Mouse (Mus musculus) MEL (cell line): Measurements from ENCODE around the gene Nfia.

Experiments
- CHD2 ChIP-seq: IDR thresholded peaks from 2 replicates; pipeline ENCODE4 v1.6.1; 2011; ENCODE audit warnings: low read length, improper control_type of control experiment
- CTCF ChIP-seq, 3 experiments: IDR thresholded peaks in 2 of 3; conservative IDR thresholded peaks in 1 of 3; 2 replicates each; pipeline ENCODE4 v1.5.1; 2011 to 2012; ENCODE audit warnings: low read length in 3 of 3, low read depth in 2 of 3, mild to moderate bottlenecking in 2 of 3, improper control_type of control experiment in 1 of 3, inconsistent platforms in 1 of 3, mixed read lengths in 1 of 3, moderate library complexity in 1 of 3; ENCODE audit not compliant: control insufficient read depth in 1 of 3, insufficient read depth in 1 of 3, poor library complexity in 1 of 3, severe bottlenecking in 1 of 3
- EP300 ChIP-seq, 2 experiments: IDR thresholded peaks; 2 replicates each; pipeline ENCODE4 v1.6.1; 2011; ENCODE audit warnings: improper control_type of control experiment in 2 of 2, low read length in 2 of 2, low read depth in 1 of 2, mild to moderate bottlenecking in 1 of 2
- ETS1 ChIP-seq: IDR thresholded peaks from 2 replicates; pipeline ENCODE4 v1.6.1; 2012; ENCODE audit warnings: low read depth, mild to moderate bottlenecking, inconsistent platforms, low read length, improper control_type of control experiment, moderate library complexity
- JUND ChIP-seq: IDR thresholded peaks from 2 replicates; pipeline ENCODE4 v1.6.1; 2011; ENCODE audit warnings: low read depth, mild to moderate bottlenecking, improper control_type of control experiment, low read length
- MEF2A ChIP-seq: IDR thresholded peaks from 2 replicates; pipeline ENCODE4 v1.6.1; 2014; ENCODE audit warnings: low read depth, mild to moderate bottlenecking, inconsistent platforms, low read length, improper control_type of control experiment; ENCODE audit not compliant: poor library complexity, insufficient replicate concordance, severe bottlenecking; ENCODE audit errors: extremely low read depth
- MYC ChIP-seq: IDR thresholded peaks from 2 replicates; pipeline ENCODE4 v1.6.1; 2011; ENCODE audit warnings: low read depth, mild to moderate bottlenecking, low read length, improper control_type of control experiment, moderate library complexity
- POLR2A ChIP-seq, 2 experiments: IDR thresholded peaks; 2 replicates each; pipeline ENCODE4 v1.6.1; 2011 to 2012; ENCODE audit warnings: low read length in 2 of 2, mild to moderate bottlenecking in 2 of 2, control low read depth in 1 of 2, improper control_type of control experiment in 1 of 2, low read depth in 1 of 2, moderate library complexity in 1 of 2; ENCODE audit not compliant: control insufficient read depth in 1 of 2, insufficient read depth in 1 of 2, poor library complexity in 1 of 2
- POLR2AphosphoS2 ChIP-seq: IDR thresholded peaks from 2 replicates; pipeline ENCODE4 v1.6.1; 2011; ENCODE audit warnings: low read length, improper control_type of control experiment
- SMC3 ChIP-seq: IDR thresholded peaks from 2 replicates; pipeline ENCODE4 v1.6.1; 2011; ENCODE audit warnings: low read depth, low read length, improper control_type of control experiment
- TCF12 ChIP-seq: IDR thresholded peaks from 2 replicates; pipeline ENCODE4 v1.6.1; 2014; ENCODE audit warnings: low read depth, mild to moderate bottlenecking, inconsistent platforms, low read length, improper control_type of control experiment, moderate library complexity
- USF1 ChIP-seq: IDR thresholded peaks from 2 replicates; pipeline ENCODE4 v1.6.1; 2014; ENCODE audit warnings: low read depth, mild to moderate bottlenecking, inconsistent platforms, low read length, improper control_type of control experiment, moderate library complexity
- ZMIZ1 ChIP-seq: IDR thresholded peaks from 2 replicates; pipeline ENCODE4 v1.6.1; 2012; ENCODE audit warnings: low read depth, mild to moderate bottlenecking, inconsistent platforms, low read length, improper control_type of control experiment, moderate library complexity

DNA sequence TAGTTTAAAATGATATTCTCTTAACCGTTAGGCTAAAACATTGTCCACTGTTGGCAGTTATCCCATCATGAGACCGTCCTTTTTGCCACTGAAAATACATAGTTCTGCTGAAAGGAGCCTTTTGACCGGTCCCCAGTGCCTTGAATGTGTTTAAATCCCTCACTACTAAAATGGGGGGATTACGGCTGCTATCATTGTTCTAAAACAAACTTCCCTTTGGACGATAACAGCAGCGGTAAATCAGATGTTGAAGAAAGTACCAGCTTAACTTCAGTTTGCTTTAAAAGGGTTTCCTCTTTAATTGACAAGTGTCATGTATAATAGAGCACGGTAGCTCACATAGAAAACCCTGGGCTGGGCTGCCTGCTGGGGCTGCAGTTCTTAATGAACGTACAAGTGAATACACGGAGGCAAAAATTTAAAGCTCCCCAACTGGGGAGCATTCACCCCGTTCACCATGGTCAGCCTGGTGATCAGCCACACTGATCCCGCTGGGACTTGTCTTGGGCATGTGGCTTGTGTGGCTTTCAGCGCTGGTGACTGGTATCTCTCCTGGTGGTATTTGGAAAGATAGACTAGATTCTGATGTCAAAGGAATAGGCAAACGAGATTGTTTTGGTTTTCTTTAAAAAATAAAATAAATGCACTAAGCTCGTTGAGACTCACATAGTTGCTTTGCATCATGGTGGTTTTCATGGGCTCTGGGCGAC is 71.6 kb downstream of the Nfia start:
- TF ChIP-seq EP300 (IDR thresholded peaks at IDR 0.05; ENCODE audit: low read depth in 1 of 2, low read length in 2 of 2): no peak
- no peak for TF ChIP-seq ZMIZ1
- no peak for TF ChIP-seq CTCF (IDR thresholded peaks at IDR 0.05 in 2 of 3, conservative IDR thresholded peaks at IDR 0.05 in 1 of 3; ENCODE audit: control insufficient read depth in 1 of 3, insufficient read depth in 1 of 3, low read depth in 2 of 3, low read length in 3 of 3, poor library complexity in 1 of 3, severe bottlenecking in 1 of 3)
- no peak for TF ChIP-seq ETS1
- TF ChIP-seq MYC: no peak
- TF ChIP-seq JUND: no peak
- TF ChIP-seq USF1: no peak
- no peak for TF ChIP-seq POLR2A (IDR thresholded peaks at IDR 0.05; ENCODE audit: control insufficient read depth in 1 of 2, insufficient read depth in 1 of 2, low read depth in 1 of 2, low read length in 2 of 2, poor library complexity in 1 of 2)
- no peak for TF ChIP-seq SMC3
- TF ChIP-seq MEF2A: no peak
- TF ChIP-seq CHD2: no peak
- TF ChIP-seq TCF12: no peak
- no peak for TF ChIP-seq POLR2AphosphoS2
